Mouse (Mus musculus) cerebellum, adult 2 months (tissue): Measurements from ENCODE around the gene Colgalt2.

Experiments
- CTCF ChIP-seq: fragments of 200-500 bp; IDR thresholded peaks from 2 replicates; pipeline ENCODE4 v1.5.1; 2011; ENCODE audit warnings: low read depth, mild to moderate bottlenecking, control low read depth, low read length, moderate library complexity, borderline replicate concordance; ENCODE audit not compliant: insufficient read depth
- POLR2A ChIP-seq: fragments of 200-500 bp; IDR thresholded peaks from 2 replicates; pipeline ENCODE4 v1.6.1; 2011; ENCODE audit warnings: low read length, control low read depth, borderline replicate concordance; ENCODE audit not compliant: insufficient read depth

DNA sequence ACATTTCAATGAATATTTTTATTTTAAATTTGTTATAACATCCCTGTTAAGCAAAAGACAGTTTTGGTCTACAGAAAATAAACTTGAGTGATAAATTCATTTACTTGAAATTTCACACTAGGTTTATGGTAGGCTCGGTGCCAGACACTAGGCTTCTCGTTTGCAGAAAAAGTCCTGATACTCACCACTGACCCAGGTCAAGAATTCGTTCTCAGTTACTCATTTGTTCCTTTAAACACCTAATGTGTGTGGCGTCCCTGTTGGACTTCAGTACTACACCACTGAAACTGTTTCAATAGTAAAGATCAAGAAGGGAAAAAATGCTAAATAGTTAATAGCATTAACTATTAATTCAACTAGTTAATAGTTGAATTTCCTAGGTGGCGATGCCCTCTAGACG is 46.3 kb downstream of the Colgalt2 start:
- TF ChIP-seq POLR2A (no peak), CTCF (no peak)
